Mouse (Mus musculus): ENCODE results near the gene Gm49318. TPM values are rescaled to one million over a fixed set of nuclear protein-coding genes. Genes with fewer than 3 reads are reported as not detected.

Gm49318 gene
- polyA plus RNA-seq, 1 experiment from 2014 or later = not detected

DNA sequence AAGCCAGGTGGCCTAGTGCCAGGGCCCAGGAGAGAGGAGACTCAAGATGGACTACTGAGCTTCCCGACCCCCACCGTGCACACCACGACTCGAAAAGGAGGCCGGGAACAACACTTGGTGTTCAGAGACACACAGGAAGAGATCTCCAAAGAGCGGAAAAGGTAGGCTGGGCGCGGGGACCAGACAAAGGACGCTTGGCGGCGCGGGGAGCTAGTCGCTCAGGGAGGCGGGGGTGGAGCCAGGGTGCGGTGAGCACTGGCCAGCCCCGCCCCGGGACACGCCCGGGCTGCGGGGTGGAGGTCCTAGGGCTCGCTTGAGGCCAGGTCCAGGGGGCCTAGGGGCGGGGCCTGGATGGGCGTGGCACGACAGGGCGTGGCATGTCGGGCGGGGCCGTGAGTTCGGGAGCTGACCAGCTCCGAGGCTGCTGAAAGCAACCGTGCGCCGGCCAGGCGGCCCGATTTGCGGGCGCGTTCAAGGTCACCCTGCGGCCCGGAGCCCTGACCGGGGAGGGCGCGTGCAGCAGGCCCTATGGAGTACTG lies 20.6 kb downstream of the Gm49318 start:
- Histone ChIP-seq H3K4me3 (peak overlapping the region; percentile 32), H3K36me3 (no peaks in the 10 kb centered on the region), H3K27ac (no peak overlapping the region), H3K4me1 (peaks cover 25% of the 10 kb centered on the region), H3K4me2 (peak overlapping the region; percentile 54), H3K9ac (no peak overlapping the region), H3K27me3 (peaks cover 74% of the 10 kb centered on the region), H3K9me3 (no peaks in the 10 kb centered on the region)
- no peak for ATAC-seq (ENCODE audit: insufficient number of reproducible peaks, low FRiP score, low TSS enrichment, low read depth)
- 2% methylated on average over 40 of the region's 43 CpGs for WGBS

- H3K27ac ChIP-seq = no peak overlapping the region
- no peak overlapping the region for H3K9ac ChIP-seq
- H3K4me2 ChIP-seq = no peak overlapping the region
- H3K4me1 ChIP-seq = peaks cover 24% of the 10 kb centered on the region
- ATAC-seq (ENCODE audit: insufficient number of reproducible peaks, low FRiP score, low TSS enrichment, low read depth) = no peak
- H3K9me3 ChIP-seq = no peaks in the 10 kb centered on the region
- WGBS = 65% methylated on average over 4 of the region's 4 CpGs
- H3K27me3 ChIP-seq = peaks cover 68% of the 10 kb centered on the region
- H3K36me3 ChIP-seq = no peaks in the 10 kb centered on the region
- no peak overlapping the region for H3K4me3 ChIP-seq
These were observed 21.3 kb downstream of the Gm49318 start for GRCm38 (mm10) chr9:22049721-22050270.

DNA sequence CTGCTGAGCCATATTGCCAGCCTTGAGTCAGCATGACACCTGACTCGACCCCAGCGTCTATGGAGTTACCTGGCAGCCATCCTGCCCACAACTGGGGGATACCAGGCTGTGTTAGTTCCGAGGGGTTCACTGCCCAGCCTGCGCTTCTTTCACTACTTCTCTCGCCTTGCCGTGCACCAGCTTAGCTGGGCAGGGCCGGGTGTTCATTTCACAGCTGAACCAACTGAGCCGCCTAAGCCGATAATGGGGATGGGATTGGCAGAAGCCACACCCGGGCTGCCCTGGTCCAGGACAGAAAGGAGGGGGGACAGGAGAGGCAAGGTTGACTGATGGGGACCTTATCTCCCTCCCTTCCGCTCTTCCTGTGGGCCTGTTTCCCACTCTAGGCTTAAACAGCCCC lies 21.7 kb downstream of the Gm49318 start:
- 76% methylated on average over 11 of the region's 11 CpGs for WGBS
- H3K36me3 ChIP-seq = no peaks in the 10 kb centered on the region
- H3K4me2 ChIP-seq = no peak overlapping the region
- no peak for ATAC-seq (ENCODE audit: insufficient number of reproducible peaks, low FRiP score, low TSS enrichment, low read depth)
- H3K27me3 ChIP-seq = peaks cover 63% of the 10 kb centered on the region
- no peak overlapping the region for H3K9ac ChIP-seq
- H3K4me1 ChIP-seq = peaks cover 19% of the 10 kb centered on the region
- no peak overlapping the region for H3K4me3 ChIP-seq
- H3K9me3 ChIP-seq = no peaks in the 10 kb centered on the region
- H3K27ac ChIP-seq = no peak overlapping the region

- no peak for ATAC-seq (ENCODE audit: insufficient number of reproducible peaks, low FRiP score, low TSS enrichment, low read depth)
- peaks cover 19% of the 10 kb centered on the region for H3K4me1 ChIP-seq
- H3K27ac ChIP-seq = no peak overlapping the region
- no peak overlapping the region for H3K9ac ChIP-seq
- no peak overlapping the region for H3K4me2 ChIP-seq
- 56% methylated on average over 9 of the region's 9 CpGs for WGBS
- no peaks in the 10 kb centered on the region for H3K9me3 ChIP-seq
- H3K4me3 ChIP-seq = no peak overlapping the region
- peaks cover 45% of the 10 kb centered on the region for H3K27me3 ChIP-seq
- H3K36me3 ChIP-seq = no peaks in the 10 kb centered on the region
These were observed 23.7 kb downstream of the Gm49318 start for GRCm38 (mm10) chr9:22047329-22047728.

DNA sequence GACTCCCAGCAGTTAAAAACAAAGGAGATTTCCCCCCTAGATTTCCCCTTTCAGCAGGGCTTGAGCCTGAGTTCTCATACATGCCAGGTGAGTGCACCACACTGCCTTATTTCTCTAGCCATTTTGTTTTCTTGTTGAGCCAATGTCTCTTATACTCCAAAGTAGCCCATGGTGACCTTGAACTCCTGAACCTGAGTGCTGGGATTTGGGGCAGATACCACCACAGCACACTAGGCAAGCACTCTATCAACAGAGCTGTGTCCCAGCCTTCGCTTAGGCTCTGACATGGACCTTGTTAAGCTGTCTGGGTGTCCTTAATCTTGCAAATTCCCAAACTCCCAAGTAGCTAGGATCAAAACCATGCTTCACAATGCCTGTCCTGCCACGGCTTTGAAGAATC lies 29.2 kb downstream of the Gm49318 start:
- H3K4me1 ChIP-seq = no peaks in the 10 kb centered on the region
- no peak overlapping the region for H3K9ac ChIP-seq
- H3K27me3 ChIP-seq = no peaks in the 10 kb centered on the region
- WGBS = 51% methylated on average over 2 of the region's 2 CpGs
- no peak overlapping the region for H3K27ac ChIP-seq
- no peak overlapping the region for H3K4me2 ChIP-seq
- no peaks in the 10 kb centered on the region for H3K9me3 ChIP-seq
- no peaks in the 10 kb centered on the region for H3K36me3 ChIP-seq
- no peak overlapping the region for H3K4me3 ChIP-seq
- ATAC-seq (ENCODE audit: insufficient number of reproducible peaks, low FRiP score, low TSS enrichment, low read depth) = no peak

GRCm38 (mm10) chr9:22037826-22038225 lies 33.2 kb downstream of the Gm49318 start:
- ATAC-seq (ENCODE audit: insufficient number of reproducible peaks, low FRiP score, low TSS enrichment, low read depth) = no peak
- Histone ChIP-seq H3K27ac (no peak overlapping the region), H3K9me3 (no peaks in the 10 kb centered on the region), H3K4me2 (no peak overlapping the region), H3K4me3 (no peak overlapping the region), H3K36me3 (no peaks in the 10 kb centered on the region), H3K4me1 (0 out of 2 replicates have a peak, but pooled peaks cover 2% of the 10 kb centered on the region), H3K27me3 (no peaks in the 10 kb centered on the region), H3K9ac (no peak overlapping the region)
- 81% methylated on average over 10 of the region's 10 CpGs for WGBS

- no peak overlapping the region for H3K4me2 ChIP-seq
- no peak overlapping the region for H3K27ac ChIP-seq
- H3K4me3 ChIP-seq = no peak overlapping the region
- no peak overlapping the region for H3K9ac ChIP-seq
- H3K9me3 ChIP-seq = no peaks in the 10 kb centered on the region
- WGBS = 63% methylated on average over 6 of the region's 6 CpGs
- 0 out of 2 replicates have a peak, but pooled peaks have one; percentile 24 for ATAC-seq (ENCODE audit: insufficient number of reproducible peaks, low FRiP score, low TSS enrichment, low read depth)
- no peaks in the 10 kb centered on the region for H3K36me3 ChIP-seq
- H3K27me3 ChIP-seq = no peaks in the 10 kb centered on the region
- H3K4me1 ChIP-seq = 0 out of 2 replicates have a peak, but pooled peaks cover 2% of the 10 kb centered on the region
These were observed 35.6 kb downstream of the Gm49318 start for GRCm38 (mm10) chr9:22035300-22036044.

- no peak overlapping the region for H3K4me3 ChIP-seq
- no peak overlapping the region for H3K9ac ChIP-seq
- no peak for ATAC-seq (ENCODE audit: insufficient number of reproducible peaks, low FRiP score, low TSS enrichment, low read depth)
- no peaks in the 10 kb centered on the region for H3K9me3 ChIP-seq
- 92% methylated on average over 9 of the region's 9 CpGs for WGBS
- no peaks in the 10 kb centered on the region for H3K36me3 ChIP-seq
- H3K4me2 ChIP-seq = no peak overlapping the region
- H3K27me3 ChIP-seq = no peaks in the 10 kb centered on the region
- no peak overlapping the region for H3K27ac ChIP-seq
- no peaks in the 10 kb centered on the region for H3K4me1 ChIP-seq
These were observed 40.7 kb downstream of the Gm49318 start for GRCm38 (mm10) chr9:22030386-22030785.

- H3K9me3 ChIP-seq = no peaks in the 10 kb centered on the region
- no peaks in the 10 kb centered on the region for H3K27me3 ChIP-seq
- ATAC-seq (ENCODE audit: insufficient number of reproducible peaks, low FRiP score, low TSS enrichment, low read depth) = no peak
- 67% methylated on average over 7 of the region's 7 CpGs for WGBS
- no peak overlapping the region for H3K4me3 ChIP-seq
- H3K36me3 ChIP-seq = no peaks in the 10 kb centered on the region
- no peak overlapping the region for H3K4me2 ChIP-seq
- H3K9ac ChIP-seq = no peak overlapping the region
- no peaks in the 10 kb centered on the region for H3K4me1 ChIP-seq
- no peak overlapping the region for H3K27ac ChIP-seq
These were observed 42.6 kb downstream of the Gm49318 start for GRCm38 (mm10) chr9:22028467-22028866.

DNA sequence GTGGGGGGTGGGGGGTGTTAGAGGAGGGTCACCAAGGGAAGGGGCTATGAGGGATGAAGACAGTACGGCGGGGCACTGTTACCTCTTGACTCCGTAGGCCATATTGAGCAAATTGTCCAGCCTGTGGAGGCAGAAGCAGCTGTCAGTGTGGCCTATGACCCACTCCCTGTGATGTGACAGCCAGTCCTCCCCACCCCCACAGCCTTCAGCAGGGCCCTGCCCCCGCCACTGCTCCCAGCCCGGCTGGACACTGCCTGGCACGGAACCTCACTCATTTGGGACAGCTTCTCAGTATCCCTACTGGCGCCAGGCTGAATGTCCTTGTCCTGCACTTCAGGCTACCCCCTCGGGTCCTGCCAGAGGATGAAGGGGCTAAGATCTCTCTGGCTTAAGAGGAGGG lies 46.5 kb downstream of the Gm49318 start:
- Histone ChIP-seq H3K27me3 (0 out of 2 replicates have a peak, but pooled peaks cover 3% of the 10 kb centered on the region), H3K4me1 (no peaks in the 10 kb centered on the region), H3K4me3 (no peak overlapping the region), H3K9ac (no peak overlapping the region), H3K27ac (no peak overlapping the region), H3K4me2 (no peak overlapping the region), H3K9me3 (no peaks in the 10 kb centered on the region), H3K36me3 (no peaks in the 10 kb centered on the region)
- 51% methylated on average over 8 of the region's 8 CpGs for WGBS
- ATAC-seq (ENCODE audit: insufficient number of reproducible peaks, low FRiP score, low TSS enrichment, low read depth) = no peak

- no peak for ATAC-seq (ENCODE audit: insufficient number of reproducible peaks, low FRiP score, low TSS enrichment, low read depth)
- H3K4me1 ChIP-seq = no peaks in the 10 kb centered on the region
- no peak overlapping the region for H3K9ac ChIP-seq
- H3K4me2 ChIP-seq = no peak overlapping the region
- 80% methylated on average over 7 of the region's 7 CpGs for WGBS
- H3K27ac ChIP-seq = no peak overlapping the region
- H3K36me3 ChIP-seq = peaks cover 24% of the 10 kb centered on the region
- no peaks in the 10 kb centered on the region for H3K9me3 ChIP-seq
- H3K27me3 ChIP-seq = no peaks in the 10 kb centered on the region
- no peak overlapping the region for H3K4me3 ChIP-seq
These were observed 53.7 kb downstream of the Gm49318 start for GRCm38 (mm10) chr9:22017208-22017825.

- Histone ChIP-seq H3K36me3 (peaks cover 35% of the 10 kb centered on the region), H3K9ac (no peak overlapping the region), H3K27ac (no peak overlapping the region), H3K4me2 (no peak overlapping the region), H3K27me3 (no peaks in the 10 kb centered on the region), H3K4me1 (no peaks in the 10 kb centered on the region), H3K9me3 (no peaks in the 10 kb centered on the region), H3K4me3 (no peak overlapping the region)
- ATAC-seq (ENCODE audit: insufficient number of reproducible peaks, low FRiP score, low TSS enrichment, low read depth) = no peak
- WGBS = 63% methylated on average over 10 of the region's 10 CpGs
These were observed 54.8 kb downstream of the Gm49318 start for GRCm38 (mm10) chr9:22016245-22016644.

All from limb, embryonic 15.5 days (tissue).